Mouse (Mus musculus) intestine, embryonic 16.5 days (tissue): ENCODE measurements around the gene Nabp2. TPM values are rescaled to one million over a fixed set of nuclear protein-coding genes. Genes with fewer than 3 reads are reported as not detected.

Experiments
- ATAC-seq: fragments of 200-750 bp; cut with Nextera tagmentation; 2 replicates; pipeline ENCODE4 v1.8.0; 2017; ENCODE audit warnings: moderate TSS enrichment, moderate library complexity
- H3K27ac ChIP-seq: fragments of 300-500 bp; sonication (generic); 2 replicates; pipeline ENCODE4 v1.5.1; 2014; ENCODE audit warnings: mild to moderate bottlenecking, low read length
- H3K27me3 ChIP-seq: fragments of 300-500 bp; sonication (generic); replicated peaks from 2 replicates; pipeline ENCODE4 v1.6.1; 2014; ENCODE audit warnings: low read length, control low read depth, mixed read lengths; ENCODE audit not compliant: control insufficient read depth, insufficient read depth
- H3K36me3 ChIP-seq: fragments of 300-500 bp; sonication (generic); 2 replicates; pipeline ENCODE4 v1.6.1; 2014; ENCODE audit warnings: low read length, control low read depth; ENCODE audit not compliant: control insufficient read depth, insufficient read depth
- H3K4me1 ChIP-seq: fragments of 300-500 bp; sonication (generic); 2 replicates; pipeline ENCODE4 v1.6.1; 2014; ENCODE audit warnings: low read length, control low read depth, mixed read lengths; ENCODE audit not compliant: control insufficient read depth, insufficient read depth
- H3K4me2 ChIP-seq: fragments of 300-500 bp; sonication (generic); 2 replicates; pipeline ENCODE4 v1.6.1; 2014; ENCODE audit warnings: low read depth, low read length, control low read depth
- H3K4me3 ChIP-seq: fragments of 300-500 bp; sonication (generic); 2 replicates; pipeline ENCODE4 v1.5.1; 2014; ENCODE audit warnings: mild to moderate bottlenecking, low read length
- H3K9ac ChIP-seq: fragments of 300-500 bp; sonication (generic); 2 replicates; pipeline ENCODE4 v1.6.1; 2014; ENCODE audit warnings: low read depth, low read length
- H3K9me3 ChIP-seq: fragments of 300-500 bp; sonication (generic); 2 replicates; pipeline ENCODE4 v1.6.1; 2016; ENCODE audit warnings: low read length, control low read depth; ENCODE audit not compliant: control insufficient read depth
- WGBS: fragments of 180-500 bp; shearing (Covaris S2); extraction: QIAGEN DNeasy Blood & Tissue Kit; methylation state at CpG from one replicate; pipeline ENCODE4 v1.1.7; 2014; 5-methylcytosine and 5-hydroxymethylcytosine counted together
- microRNA-seq: library from miRNA; unstranded; fragments of <30 nt; microRNA quantifications from one replicate; pipeline ENCODE4, GENCODE M21; 2016
- polyA plus RNA-seq: library from polyadenylated mRNA; unstranded; fragments of >200 nt; fragmentation: Nextera tagmentation; extraction: Ambion mirVana; gene quantifications from 2 replicates; pipeline ENCODE4 v1.2.1, GENCODE M21; 2015

Gene Nabp2
- polyA plus RNA-seq, 1 experiment from 2014 or later = 104 TPM

DNA sequence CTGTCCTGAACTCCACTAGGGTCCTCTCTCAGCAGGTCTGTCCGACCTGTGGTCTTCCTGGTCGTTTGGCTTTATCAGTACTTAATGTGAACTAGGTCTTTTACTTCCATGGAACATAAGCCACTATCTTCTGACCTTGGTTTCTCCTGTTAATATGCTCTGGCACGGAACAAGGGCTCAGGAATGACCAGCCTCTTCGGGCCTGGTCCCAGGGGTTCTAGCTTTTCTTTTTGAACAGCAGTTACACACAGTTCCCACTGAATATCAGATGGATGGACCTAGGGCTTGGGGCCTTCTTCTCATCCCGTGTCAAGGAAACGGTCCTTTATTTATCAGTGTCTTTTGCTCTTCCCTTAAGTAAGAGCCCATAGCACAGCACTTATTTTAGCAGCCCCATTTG lies 49.5 kb downstream of the Nabp2 start:
- H3K36me3 ChIP-seq = peaks cover 17% of the 10 kb centered on the region
- H3K4me3 ChIP-seq = no peak overlapping the region
- no peak overlapping the region for H3K4me2 ChIP-seq
- no peak overlapping the region for H3K27ac ChIP-seq
- no peak for ATAC-seq
- H3K27me3 ChIP-seq = no peaks in the 10 kb centered on the region
- WGBS = 90% methylated on average over 6 of the region's 6 CpGs
- H3K9me3 ChIP-seq = no peaks in the 10 kb centered on the region
- H3K9ac ChIP-seq = no peak overlapping the region
- no peaks in the 10 kb centered on the region for H3K4me1 ChIP-seq

DNA sequence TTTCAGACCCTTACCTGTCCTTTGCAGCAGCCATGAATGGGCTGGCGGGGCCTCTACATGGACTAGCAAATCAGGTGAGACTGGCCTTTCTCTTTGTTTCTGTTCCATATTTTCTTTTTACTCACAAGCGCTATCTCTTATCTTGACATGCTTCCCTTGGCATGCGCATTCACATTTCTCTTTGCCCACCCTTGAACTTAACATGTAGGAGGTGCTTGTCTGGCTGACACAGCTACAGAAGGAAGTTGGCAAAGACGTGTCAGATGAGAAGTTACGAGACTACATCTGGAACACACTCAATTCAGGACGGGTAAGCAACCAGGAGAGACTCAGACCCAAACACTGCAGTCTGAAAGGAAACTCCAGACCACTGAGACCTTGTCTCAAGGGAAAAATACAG lies 52.1 kb downstream of the Nabp2 start:
- Histone ChIP-seq H3K9ac (no peak overlapping the region), H3K9me3 (no peaks in the 10 kb centered on the region), H3K4me1 (no peaks in the 10 kb centered on the region), H3K4me3 (no peak overlapping the region), H3K27me3 (no peaks in the 10 kb centered on the region), H3K4me2 (no peak overlapping the region), H3K27ac (no peak overlapping the region), H3K36me3 (peaks cover 17% of the 10 kb centered on the region)
- 90% methylated on average over 6 of the region's 6 CpGs for WGBS
- ATAC-seq = no peak

DNA sequence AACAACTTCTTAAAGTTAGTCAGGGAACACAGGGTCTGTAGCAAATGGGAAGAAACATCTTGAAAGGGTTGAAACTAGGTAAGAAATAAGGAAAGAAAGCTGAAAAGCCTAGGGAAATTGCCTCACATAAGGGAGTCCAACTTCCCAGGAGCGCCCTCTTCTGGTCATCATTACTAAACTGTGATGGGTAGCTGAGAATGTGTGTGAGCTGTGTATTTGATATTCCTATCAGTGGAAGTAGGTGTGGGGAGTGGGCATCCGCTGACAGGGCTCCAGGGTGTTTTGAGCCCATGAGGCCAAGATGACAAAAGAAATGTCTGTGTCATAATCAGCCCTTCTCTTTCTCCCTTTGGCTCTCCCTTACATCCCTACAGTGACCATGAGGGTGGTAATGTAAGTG lies 52.5 kb downstream of the Nabp2 start:
- no peaks in the 10 kb centered on the region for H3K27me3 ChIP-seq
- no peaks in the 10 kb centered on the region for H3K9me3 ChIP-seq
- H3K4me2 ChIP-seq = no peak overlapping the region
- no peak overlapping the region for H3K4me3 ChIP-seq
- no peak for ATAC-seq
- no peaks in the 10 kb centered on the region for H3K4me1 ChIP-seq
- WGBS = 54% methylated on average over 2 of the region's 2 CpGs
- peaks cover 20% of the 10 kb centered on the region for H3K36me3 ChIP-seq
- H3K9ac ChIP-seq = no peak overlapping the region
- H3K27ac ChIP-seq = no peak overlapping the region

Small RNAs within 50 kb of the gene (microRNA-seq; reads per million reads assigned to microRNA genes)
- gene Gm25361 (not detected), gene Gm26308 (not detected), gene Mir6914 (not detected), gene Mir6915 (not detected), gene Mir8105 (not detected)

Other genes starting within 250 kb of the Nabp2 start
- 24.9 and 25.2 TPM in 2 replicates for gene Rbms2, start 231.2 kb downstream of the Nabp2 start, polyA plus RNA-seq
- 2.2 and 2.8 TPM in 2 replicates for gene Gls2, start 217.0 kb downstream of the Nabp2 start, polyA plus RNA-seq
- 36.1 and 40.1 TPM in 2 replicates for gene Spryd4, start 199.7 kb downstream of the Nabp2 start, polyA plus RNA-seq
- 0.06 TPM in 1 of 2 replicates, not detected in the other for gene Mip, start 185.7 kb downstream of the Nabp2 start, polyA plus RNA-seq
- gene Timeless, start 179.4 kb downstream of the Nabp2 start, polyA plus RNA-seq = 29.0 and 33.3 TPM in 2 replicates
- gene Apon, start 157.4 kb downstream of the Nabp2 start, polyA plus RNA-seq = 0.18 and 0.20 TPM in 2 replicates
- gene Apof, start 142.8 kb downstream of the Nabp2 start, polyA plus RNA-seq = 1.5 and 3.5 TPM in 2 replicates
- 16.4 and 18.0 TPM in 2 replicates for gene Stat2, start 140.9 kb downstream of the Nabp2 start, polyA plus RNA-seq
- 0.44 and 0.53 TPM in 2 replicates for gene Il23a, start 112.7 kb downstream of the Nabp2 start, polyA plus RNA-seq
- gene Pan2, start 108.2 kb downstream of the Nabp2 start, polyA plus RNA-seq = 24.7 and 25.5 TPM in 2 replicates
- 295 and 297 TPM in 2 replicates for gene Cnpy2, start 89.0 kb downstream of the Nabp2 start, polyA plus RNA-seq
- 334 and 347 TPM in 2 replicates for gene Cs, start 73.8 kb downstream of the Nabp2 start, polyA plus RNA-seq
- gene Coq10a, start 42.5 kb downstream of the Nabp2 start, polyA plus RNA-seq = 2.5 and 3.3 TPM in 2 replicates
- 6.7 and 7.2 TPM in 2 replicates for gene Ankrd52, start 34.4 kb downstream of the Nabp2 start, polyA plus RNA-seq
- 207 and 242 TPM in 2 replicates for gene Slc39a5, start 10.3 kb downstream of the Nabp2 start, polyA plus RNA-seq
- 43.2 and 43.3 TPM in 2 replicates for gene Rnf41, start 165 bp upstream of the Nabp2 start, polyA plus RNA-seq
- 46.6 and 51.1 TPM in 2 replicates for gene Smarcc2, start 47.8 kb upstream of the Nabp2 start, polyA plus RNA-seq
- 1,841 and 1,876 TPM in 2 replicates for gene Myl6, start 82.7 kb upstream of the Nabp2 start, polyA plus RNA-seq
- gene Myl6b, start 87.2 kb upstream of the Nabp2 start, polyA plus RNA-seq = 2.8 TPM in 2 replicates
- 24.4 and 25.7 TPM in 2 replicates for gene Esyt1, start 114.4 kb upstream of the Nabp2 start, polyA plus RNA-seq
- 13.3 and 13.6 TPM in 2 replicates for gene Zc3h10, start 136.3 kb upstream of the Nabp2 start, polyA plus RNA-seq
- gene Rpl41, start 137.8 kb upstream of the Nabp2 start, polyA plus RNA-seq = 3,191 and 3,364 TPM in 2 replicates
- 171 and 196 TPM in 2 replicates for gene Pa2g4, start 154.5 kb upstream of the Nabp2 start, polyA plus RNA-seq
- gene Erbb3, start 178.2 kb upstream of the Nabp2 start, polyA plus RNA-seq = 29.6 and 34.9 TPM in 2 replicates
- 580 and 624 TPM in 2 replicates for gene Rps26, start 215.3 kb upstream of the Nabp2 start, polyA plus RNA-seq
- gene Ikzf4, start 234.5 kb upstream of the Nabp2 start, polyA plus RNA-seq = 1.6 and 2.0 TPM in 2 replicates